Mouse (Mus musculus) liver, adult 2 months (tissue): ENCODE results near the gene Dscaml1. TPM values are rescaled to one million over a fixed set of nuclear protein-coding genes. Genes with fewer than 3 reads are reported as not detected.

Source experiments
- DNase-seq: peaks from one replicate; pipeline ENCODE4 v3.0.0-alpha.2; 2011; ENCODE audit warnings: low read depth, low spot score; ENCODE audit errors: extremely low read depth
- H3K27ac ChIP-seq: fragments of 200-500 bp; replicated peaks from 2 replicates; pipeline ENCODE4 v1.5.1; 2012; ENCODE audit warnings: low read depth, mild to moderate bottlenecking, control low read depth, inconsistent platforms, low read length; ENCODE audit not compliant: insufficient read depth
- H3K27me3 ChIP-seq: fragments of 200-500 bp; 2 replicates; pipeline ENCODE4 v1.6.1; 2012; ENCODE audit warnings: mild to moderate bottlenecking, moderate library complexity, low read length, inconsistent platforms; ENCODE audit not compliant: control insufficient read depth, insufficient read depth
- H3K36me3 ChIP-seq: fragments of 200-500 bp; 2 replicates; pipeline ENCODE4 v1.6.1; 2012; ENCODE audit warnings: low read length, inconsistent platforms; ENCODE audit not compliant: control insufficient read depth, insufficient read depth
- H3K4me1 ChIP-seq: fragments of 200-500 bp; 2 replicates; pipeline ENCODE4 v1.6.1; 2011; ENCODE audit warnings: low read length; ENCODE audit not compliant: control insufficient read depth, insufficient read depth
- H3K4me3 ChIP-seq: fragments of 200-500 bp; 2 replicates; pipeline ENCODE4 v1.5.1; 2011; ENCODE audit warnings: low read depth, mild to moderate bottlenecking, control low read depth, low read length, moderate library complexity; ENCODE audit not compliant: insufficient read depth
- H3K79me2 ChIP-seq: fragments of 200-500 bp; 2 replicates; pipeline ENCODE4 v1.6.1; 2012; ENCODE audit warnings: inconsistent platforms, mild to moderate bottlenecking, low read length, moderate library complexity; ENCODE audit not compliant: control insufficient read depth, insufficient read depth
- H3K9ac ChIP-seq: fragments of 200-500 bp; 2 replicates; pipeline ENCODE4 v1.6.1; 2012; ENCODE audit warnings: low read depth, mild to moderate bottlenecking, control low read depth, inconsistent platforms, low read length
- CTCF ChIP-seq: fragments of 200-500 bp; IDR thresholded peaks from 2 replicates; pipeline ENCODE4 v1.5.1; 2011; ENCODE audit warnings: low read depth, low read length, control low read depth
- POLR2A ChIP-seq: fragments of 200-500 bp; IDR thresholded peaks from 2 replicates; pipeline ENCODE4 v1.6.1; 2011; ENCODE audit warnings: low read length, control low read depth; ENCODE audit not compliant: insufficient read depth; ENCODE audit errors: extremely low read depth
- WGBS: fragments of 180-500 bp; shearing (Covaris S2); methylation state at CpG from one replicate; pipeline ENCODE4 v1.1.7; 2018; 5-methylcytosine and 5-hydroxymethylcytosine counted together
- polyA plus RNA-seq: library from polyadenylated mRNA; depleted of rRNA; stranded (reverse); fragments of >200 nt; gene quantifications from 2 replicates; pipeline ENCODE4 v1.2.3, GENCODE M21; 2012
- total RNA-seq: library from RNA; depleted of rRNA; stranded (reverse); fragments of >200 nt; gene quantifications from 2 replicates; pipeline ENCODE4 v1.2.3, GENCODE M21; 2014

Dscaml1 gene
- total and polyA plus RNA-seq, 2 experiments, result 0.09 to 0.13 TPM

DNA sequence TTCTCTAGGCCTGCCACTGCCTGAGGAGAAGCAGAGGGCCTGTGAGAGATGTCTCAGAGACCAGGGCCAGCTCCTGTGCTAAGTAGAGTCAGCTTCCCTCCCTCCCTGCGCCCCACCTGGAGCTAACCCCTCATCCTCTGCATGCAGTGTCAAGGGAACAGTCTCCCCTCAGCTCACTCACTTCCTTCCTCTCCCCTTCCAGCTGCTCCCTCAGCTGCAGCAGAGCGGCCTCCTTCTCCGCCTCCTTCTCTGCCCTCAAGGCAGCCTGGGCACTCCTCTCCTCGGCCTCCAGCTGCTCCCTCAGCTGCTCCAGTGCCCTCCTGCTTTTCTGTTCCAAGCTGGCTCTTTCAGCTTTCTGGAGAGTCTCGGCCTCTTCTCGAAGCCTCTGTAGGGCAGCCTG is 352.8 kb downstream of the Dscaml1 start:
- H3K4me1 ChIP-seq, result no peaks in the 10 kb centered on the region
- no peak for TF ChIP-seq CTCF
- TF ChIP-seq POLR2A, result no peak
- H3K27ac ChIP-seq, result no peak overlapping the region
- H3K4me3 ChIP-seq, result no peak overlapping the region
- 92% methylated on average over 6 of the region's 6 CpGs for WGBS
- H3K9ac ChIP-seq, result no peak overlapping the region
- no peaks in the 10 kb centered on the region for H3K79me2 ChIP-seq
- H3K27me3 ChIP-seq, result no peaks in the 10 kb centered on the region
- H3K36me3 ChIP-seq, result 0 out of 2 replicates have a peak, but pooled peaks cover 3% of the 10 kb centered on the region
- no peak for DNase-seq

DNA sequence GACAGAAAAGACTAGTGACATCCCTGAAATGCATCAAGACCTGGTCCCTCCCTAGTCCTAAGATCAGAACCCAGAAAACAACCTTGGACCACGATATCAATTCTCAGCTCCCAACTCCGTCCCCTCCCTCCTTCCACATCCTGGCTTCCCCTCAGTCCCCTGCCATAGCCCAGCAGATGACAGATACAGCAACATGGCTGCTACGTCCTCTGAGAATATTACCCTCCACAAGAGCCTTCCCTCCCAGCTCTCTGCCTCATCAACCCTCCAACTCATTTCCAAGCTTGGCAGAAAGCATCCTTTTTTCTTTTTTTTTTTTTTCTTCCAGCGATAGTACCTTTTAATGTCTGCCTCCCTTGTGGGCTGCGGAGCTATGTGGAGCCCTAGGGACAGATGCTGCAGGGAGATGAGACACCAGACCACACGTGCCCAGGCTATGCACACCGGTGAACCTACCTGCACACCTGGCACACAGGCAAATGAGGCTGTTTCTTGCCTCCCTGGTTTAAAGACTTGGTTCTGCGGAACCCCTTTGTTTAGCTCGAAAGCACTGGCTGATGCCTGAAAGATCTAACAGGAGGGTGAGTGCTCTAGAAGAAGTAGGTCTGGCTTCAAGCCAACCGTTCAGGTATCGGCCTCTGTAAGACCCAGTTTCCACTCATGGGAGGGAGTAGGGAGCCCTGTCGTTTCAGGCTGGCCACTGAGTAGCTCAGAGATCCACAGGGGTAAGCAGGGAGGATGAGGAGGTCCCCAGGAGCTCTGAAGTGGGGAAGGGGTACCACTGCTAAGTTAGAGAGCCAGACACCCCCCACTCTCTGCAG is 357.0 kb downstream of the Dscaml1 start:
- no peak overlapping the region for H3K9ac ChIP-seq
- no peak overlapping the region for H3K4me3 ChIP-seq
- H3K4me1 ChIP-seq, result no peaks in the 10 kb centered on the region
- no peaks in the 10 kb centered on the region for H3K79me2 ChIP-seq
- no peaks in the 10 kb centered on the region for H3K27me3 ChIP-seq
- no peak for DNase-seq
- TF ChIP-seq CTCF (no peak), POLR2A (no peak)
- WGBS, result 91% methylated on average over 12 of the region's 12 CpGs
- H3K36me3 ChIP-seq, result no peaks in the 10 kb centered on the region
- H3K27ac ChIP-seq, result no peak overlapping the region

DNA sequence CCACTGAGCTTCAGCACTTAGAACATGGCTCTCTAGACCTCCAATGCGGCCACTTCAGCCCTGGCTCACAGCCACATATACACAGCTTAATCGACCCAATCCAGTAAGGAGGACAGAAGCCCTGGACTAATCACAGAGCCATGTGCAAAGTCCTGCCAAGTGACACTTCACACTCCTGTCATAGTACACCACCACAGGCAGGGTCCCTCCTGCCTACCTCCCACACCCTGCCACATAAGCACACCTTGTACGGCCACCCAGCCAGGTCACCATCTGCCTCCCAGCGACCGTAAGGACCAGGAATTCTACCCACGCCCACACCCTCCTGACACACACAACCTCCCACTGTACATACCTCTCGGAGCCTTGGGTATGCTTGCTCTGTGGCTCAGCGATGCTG is 360.6 kb downstream of the Dscaml1 start:
- Histone ChIP-seq H3K4me3 (no peak overlapping the region), H3K36me3 (no peaks in the 10 kb centered on the region), H3K4me1 (no peaks in the 10 kb centered on the region), H3K27me3 (no peaks in the 10 kb centered on the region), H3K9ac (no peak overlapping the region), H3K79me2 (no peaks in the 10 kb centered on the region), H3K27ac (no peak overlapping the region)
- 85% methylated on average over 8 of the region's 8 CpGs for WGBS
- DNase-seq, result no peak
- no peak for TF ChIP-seq CTCF
- TF ChIP-seq POLR2A, result no peak

DNA sequence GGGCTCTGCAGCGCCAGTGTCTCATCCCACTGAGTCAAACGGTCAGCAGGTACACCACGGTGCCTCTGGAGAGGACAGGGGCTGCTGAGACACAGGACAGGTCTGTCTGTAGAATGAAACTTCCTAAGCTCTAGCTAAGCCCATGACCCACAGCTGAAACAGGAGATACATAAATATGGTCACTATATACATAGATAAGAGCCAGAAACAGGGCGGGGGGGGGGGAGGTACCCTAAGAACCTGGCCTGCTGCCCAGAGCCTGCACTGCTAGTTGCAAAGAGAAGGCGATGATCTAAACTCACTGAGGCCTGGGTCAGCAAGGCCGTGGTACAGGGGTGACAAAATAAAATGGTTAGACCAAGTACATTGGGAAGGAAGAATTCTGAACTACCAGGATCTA is 361.1 kb downstream of the Dscaml1 start:
- no peaks in the 10 kb centered on the region for H3K36me3 ChIP-seq
- H3K79me2 ChIP-seq, result no peaks in the 10 kb centered on the region
- H3K4me1 ChIP-seq, result no peaks in the 10 kb centered on the region
- no peak overlapping the region for H3K9ac ChIP-seq
- H3K27me3 ChIP-seq, result no peaks in the 10 kb centered on the region
- no peak overlapping the region for H3K4me3 ChIP-seq
- no peak overlapping the region for H3K27ac ChIP-seq
- 85% methylated on average over 6 of the region's 6 CpGs for WGBS
- no peak for TF ChIP-seq CTCF
- TF ChIP-seq POLR2A, result no peak
- no peak for DNase-seq

- Histone ChIP-seq H3K4me3 (no peak overlapping the region), H3K9ac (no peak overlapping the region), H3K79me2 (no peaks in the 10 kb centered on the region), H3K4me1 (no peaks in the 10 kb centered on the region), H3K27me3 (no peaks in the 10 kb centered on the region), H3K27ac (no peak overlapping the region), H3K36me3 (peaks cover 4% of the 10 kb centered on the region; the same call in 1 of the 2 replicates)
- 87% methylated on average over 5 of the region's 5 CpGs for WGBS
- DNase-seq, result no peak
- TF ChIP-seq CTCF (no peak), POLR2A (no peak)
Observed at GRCm38 (mm10) chr9:45788405-45788804, 362.0 kb downstream of the Dscaml1 start.

GRCm38 (mm10) chr9:45791456-45792142 is 365.2 kb downstream of the Dscaml1 start:
- Histone ChIP-seq H3K9ac (no peak overlapping the region), H3K27ac (no peak overlapping the region), H3K36me3 (peaks cover 4% of the 10 kb centered on the region; the same call in 1 of the 2 replicates), H3K27me3 (no peaks in the 10 kb centered on the region), H3K4me3 (no peak overlapping the region), H3K4me1 (no peaks in the 10 kb centered on the region), H3K79me2 (no peaks in the 10 kb centered on the region)
- WGBS, result 90% methylated on average over 8 of the region's 8 CpGs
- no peak for DNase-seq
- no peak for TF ChIP-seq CTCF
- TF ChIP-seq POLR2A, result no peak
